Mouse (Mus musculus) testis, adult 10 weeks (tissue): ENCODE measurements around the gene Hnrnpa0. TPM values are rescaled to one million over a fixed set of nuclear protein-coding genes. Genes with fewer than 3 reads are reported as not detected.

Experiments
- polyA plus RNA-seq: library from polyadenylated mRNA; stranded (reverse); fragments of 350-450 nt; fragmentation: Illumina TruSeq; extraction: RNeasy Lipid Tissue Mini Kit (QIAGEN cat#74804); gene quantifications from one replicate; pipeline ENCODE4 v1.2.3, GENCODE M21; 2014; ENCODE audit warnings: low read depth, low replicate concordance

The Hnrnpa0 gene
- 49.5 TPM for polyA plus RNA-seq

GRCm38 (mm10) chr13:58128396-58128767 is at the start of gene Hnrnpa0:
Gene Hnrnpa0 (minus strand): TSS chr13:58128556.

DNA sequence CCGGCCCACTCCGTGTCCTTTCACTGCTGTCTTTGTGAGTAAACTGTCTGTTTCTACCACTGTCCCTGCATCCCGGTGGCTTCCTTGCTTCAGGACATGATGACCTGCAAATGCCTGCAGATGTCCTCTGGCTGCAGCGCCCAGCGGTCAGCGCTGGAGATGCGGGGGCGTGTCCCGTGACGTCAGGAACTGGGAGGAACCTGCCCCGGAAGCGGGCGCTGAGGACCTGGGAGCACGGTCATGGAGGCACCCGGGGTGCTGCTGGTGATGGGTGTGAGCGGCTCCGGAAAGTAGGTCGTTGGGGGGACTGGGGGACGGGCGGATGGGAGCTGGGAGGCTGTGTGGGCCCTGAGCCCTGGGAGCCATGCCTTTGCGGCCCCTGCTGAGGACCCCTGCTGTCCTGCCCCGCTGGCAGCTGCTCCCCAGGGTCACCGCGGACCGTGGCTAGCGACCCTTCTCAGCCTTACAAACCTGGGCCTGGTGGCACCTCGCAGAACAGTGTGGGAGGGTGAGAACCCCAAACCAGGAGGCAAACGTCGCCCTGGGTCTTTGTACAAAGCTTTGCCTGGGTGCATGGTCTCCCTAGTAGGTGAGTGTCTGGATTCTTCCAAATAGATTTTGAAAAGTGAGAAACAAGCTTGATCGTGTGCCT is 29.2 kb upstream of the Hnrnpa0 start, which contains the start of gene Idnk:
TSS of gene Idnk (plus strand) at position 203 of the 652 bp plus-strand sequence.

DNA sequence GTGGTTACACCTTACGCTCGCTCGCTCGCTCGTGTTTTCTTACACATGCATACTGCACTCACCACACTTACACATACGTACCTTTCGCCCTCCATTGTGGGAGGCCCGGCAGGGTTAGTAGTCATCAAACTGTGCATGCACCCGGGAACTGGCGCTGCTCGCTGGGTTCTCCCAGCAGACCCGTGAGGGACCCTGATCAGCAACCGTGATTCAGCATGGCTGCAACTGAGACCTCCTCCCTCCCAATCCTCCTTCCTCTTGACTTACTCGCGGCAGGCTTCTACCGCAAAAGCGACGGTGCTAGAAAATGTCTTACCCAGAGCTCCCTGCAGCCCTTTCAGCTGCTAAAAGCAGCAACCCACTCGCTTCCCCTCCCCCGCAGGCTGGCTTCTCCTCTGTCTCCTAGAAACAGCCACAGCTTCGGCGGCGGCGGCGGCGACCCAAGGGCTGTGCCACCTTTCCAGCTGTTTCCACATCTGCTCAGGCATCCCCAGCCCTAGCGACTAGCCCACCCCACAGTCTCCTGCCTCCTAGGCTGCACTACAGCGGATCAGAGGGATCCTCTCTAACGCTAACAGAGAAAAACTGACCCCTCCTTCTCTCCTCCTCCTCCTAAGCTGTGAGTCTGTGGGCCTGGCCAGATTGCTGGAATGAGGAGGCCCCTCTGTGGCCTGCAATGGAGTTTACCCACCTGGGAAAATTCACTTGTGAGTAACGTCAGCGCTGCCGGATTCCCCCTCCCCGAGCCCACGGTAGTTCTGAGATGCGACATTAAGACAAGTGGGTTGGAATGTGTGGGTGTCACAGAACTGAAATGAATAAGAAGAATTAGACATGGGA is 15.1 kb downstream of the Hnrnpa0 start, which contains the start of gene Klhl3:
TSS of gene Klhl3 (minus strand) at position 532 of the 840 bp plus-strand sequence.

Other genes with a start within 250 kb of the Hnrnpa0 start
- gene Spock1, start 220.2 kb downstream of the Hnrnpa0 start, polyA plus RNA-seq = 0.15 TPM
- 3.2 TPM for gene Klhl3, start 15.0 kb downstream of the Hnrnpa0 start, polyA plus RNA-seq
- gene Idnk, start 29.1 kb upstream of the Hnrnpa0 start, polyA plus RNA-seq = 3.2 TPM
- 84.9 TPM for gene Ubqln1, start 87.1 kb upstream of the Hnrnpa0 start, polyA plus RNA-seq
- gene Gkap1, start 147.1 kb upstream of the Hnrnpa0 start, polyA plus RNA-seq = 1,845 TPM
- gene Kif27, start 230.6 kb upstream of the Hnrnpa0 start, polyA plus RNA-seq = 196 TPM